Mouse (Mus musculus): ENCODE results near the gene Insl3. TPM values are rescaled to one million over a fixed set of nuclear protein-coding genes. Genes with fewer than 3 reads are reported as not detected.
"Not testable (repeated sequence)": the region's sequence is repeated elsewhere in the genome, so short reads cannot be mapped to it uniquely, and the experiment has no call there.

Gene Insl3
- polyA plus RNA-seq, 1 experiment from 2014 or later, result 0.58 TPM

GRCm38 (mm10) chr8:71723047-71723551 lies 34.1 kb downstream of the Insl3 start:
- Histone ChIP-seq H3K27ac (no peak overlapping the region; the same call in 1 of the 2 replicates), H3K36me3 (0 out of 2 replicates have a peak, but pooled peaks cover under 1% of the 10 kb centered on the region), H3K4me3 (no peak overlapping the region), H3K9me3 (no peaks in the 10 kb centered on the region), H3K27me3 (ENCODE audit: insufficient read depth, poor library complexity, severe bottlenecking) (peaks cover 45% of the 10 kb centered on the region), H3K4me1 (replicated peaks) (peaks cover 75% of the 10 kb centered on the region)
- 64% methylated on average over 14 of the region's 14 CpGs for WGBS
- DNase-seq (ENCODE audit: low spot score), result no peak

DNA sequence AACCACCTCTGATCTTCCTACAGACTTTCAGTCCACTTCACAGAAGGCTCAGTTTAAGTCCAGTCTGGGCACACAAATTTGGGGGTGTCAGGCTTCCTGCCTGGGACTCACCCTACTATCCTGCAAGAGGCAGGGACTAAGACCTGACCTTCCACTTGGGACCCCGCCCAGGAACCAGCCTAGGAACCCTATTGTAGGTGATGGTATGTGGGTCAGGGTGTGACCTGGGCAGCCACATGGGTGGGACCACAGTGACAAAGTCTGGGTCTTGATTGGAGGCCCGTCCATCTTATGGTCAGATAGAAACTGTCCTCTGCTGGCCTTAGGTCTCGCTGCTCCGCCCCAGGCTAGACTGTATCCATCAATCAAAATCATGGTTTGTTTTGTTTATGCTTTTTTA lies 35.4 kb downstream of the Insl3 start:
- Histone ChIP-seq H3K4me1 (replicated peaks) (peaks cover 75% of the 10 kb centered on the region), H3K9me3 (no peaks in the 10 kb centered on the region), H3K27ac (no peak overlapping the region), H3K27me3 (ENCODE audit: insufficient read depth, poor library complexity, severe bottlenecking) (peaks cover 56% of the 10 kb centered on the region), H3K4me3 (peak overlapping the region; percentile 82; the same call in 1 of the 2 replicates), H3K36me3 (no peaks in the 10 kb centered on the region)
- 68% methylated on average over 4 of the region's 4 CpGs for WGBS
- no peak for DNase-seq (ENCODE audit: low spot score)

DNA sequence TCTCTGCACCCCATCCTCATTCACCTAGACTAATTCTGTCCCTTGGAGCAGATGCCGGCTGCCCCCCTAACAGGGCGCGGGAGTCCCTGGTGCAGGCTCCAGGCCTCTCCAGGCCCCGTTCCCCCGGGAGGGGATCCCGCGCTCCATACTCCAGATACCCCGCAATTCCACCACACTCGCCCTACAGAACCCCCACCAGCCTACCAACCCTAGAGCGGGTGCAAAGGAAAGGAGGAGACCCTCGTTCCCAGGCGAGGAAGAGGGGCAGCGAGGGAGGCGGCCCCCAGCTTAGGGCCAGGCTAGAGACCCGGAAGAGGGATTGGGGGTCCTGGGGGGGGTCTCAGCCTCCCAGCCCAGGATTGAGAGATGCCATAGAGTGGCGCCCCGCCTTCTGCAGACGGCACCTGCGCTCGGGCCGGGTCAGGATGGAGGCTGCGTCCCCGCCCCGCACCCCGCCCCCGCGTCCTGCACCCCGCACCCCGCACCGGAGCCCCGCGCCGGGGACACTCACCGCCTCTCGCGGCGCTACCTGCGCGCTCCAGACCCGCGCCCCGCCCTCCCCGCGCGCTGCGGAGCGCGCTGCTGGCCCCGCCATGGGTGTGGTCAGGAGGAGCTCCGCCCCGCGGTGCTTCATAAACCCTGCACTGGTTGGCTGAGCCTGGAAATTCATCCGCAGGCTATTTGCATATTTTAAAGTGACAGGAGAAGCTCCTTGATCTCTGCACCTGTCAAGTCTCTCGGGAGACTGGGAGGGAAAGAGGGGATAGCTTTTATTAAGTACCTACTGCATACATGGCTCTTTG lies 36.3 kb downstream of the Insl3 start, which contains the start of gene Fcho1:
Fcho1 (minus strand) TSS at position 595 of the 803 bp plus-strand sequence.
- Histone ChIP-seq H3K4me3 (peak within 1 kb of the TSS; percentile 82), H3K27me3 (ENCODE audit: insufficient read depth, poor library complexity, severe bottlenecking) (peaks cover 62% of the 10 kb centered on the region), H3K9me3 (no peaks in the 10 kb centered on the region), H3K4me1 (replicated peaks) (peaks cover 67% of the 10 kb centered on the region), H3K27ac (peak within 1 kb of the TSS; percentile 89), H3K36me3 (no peaks in the 10 kb centered on the region)
- 1% methylated on average over 54 of the region's 54 CpGs for WGBS
- peak; percentile 78 for DNase-seq (ENCODE audit: low spot score)

GRCm38 (mm10) chr8:71728240-71728785 lies 39.3 kb downstream of the Insl3 start:
- peak overlapping the region; percentile 75 for H3K27ac ChIP-seq
- 5% methylated on average over 21 of the region's 21 CpGs for whole genome bisulfite sequencing
- peaks cover 67% of the 10 kb centered on the region for H3K27me3 ChIP-seq (ENCODE audit: insufficient read depth, poor library complexity, severe bottlenecking)
- peak overlapping the region; percentile 50 for H3K4me3 ChIP-seq
- no peaks in the 10 kb centered on the region for H3K36me3 ChIP-seq
- peak; percentile 47 for DNase-seq (ENCODE audit: low spot score)
- H3K9me3 ChIP-seq, result no peaks in the 10 kb centered on the region
- peaks cover 38% of the 10 kb centered on the region for H3K4me1 ChIP-seq (replicated peaks)

DNA sequence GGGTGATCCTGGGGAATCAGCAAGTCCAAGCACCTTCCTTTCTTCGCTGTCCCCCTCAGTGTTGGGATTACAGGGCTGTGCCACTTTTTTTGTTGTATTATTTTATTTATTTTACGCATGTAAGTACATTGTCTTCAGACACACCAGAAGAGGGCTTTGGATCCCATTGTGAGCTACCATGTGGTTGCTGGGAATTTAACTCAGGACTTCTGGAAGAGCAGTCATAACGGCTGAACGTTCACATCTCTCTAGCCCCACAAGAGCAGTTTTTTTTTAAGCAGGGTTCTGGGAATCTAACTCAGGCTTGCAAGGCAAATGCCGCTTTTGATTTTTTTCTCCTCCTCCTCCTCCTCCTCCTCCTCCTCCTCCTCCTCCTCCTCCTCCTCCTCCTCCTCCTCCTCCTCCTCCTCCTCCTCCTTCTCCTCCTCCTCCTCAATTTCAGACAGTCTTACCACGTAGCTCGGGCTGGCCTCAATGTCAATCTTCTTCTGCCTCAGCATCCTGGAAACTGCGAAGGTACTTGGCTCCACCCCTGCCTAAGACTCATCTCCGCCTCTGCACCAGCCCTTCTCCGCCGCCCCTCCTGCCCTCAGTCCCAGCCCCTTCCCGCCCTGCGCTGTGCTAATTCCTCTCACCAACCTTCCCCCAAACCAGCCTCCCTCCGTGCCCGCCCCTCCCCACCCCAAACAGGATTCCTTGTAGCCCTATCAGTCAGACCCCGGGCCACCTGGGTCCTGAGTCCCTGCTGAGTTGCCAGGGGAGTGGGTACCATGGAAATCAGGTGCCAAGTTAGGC lies 40.0 kb downstream of the Insl3 start:
- no peaks in the 10 kb centered on the region for H3K36me3 ChIP-seq
- H3K4me1 ChIP-seq (replicated peaks), result peaks cover 37% of the 10 kb centered on the region
- H3K4me3 ChIP-seq, result peak overlapping the region; percentile 50
- peak; percentile 19 for DNase-seq (ENCODE audit: low spot score)
- H3K27me3 ChIP-seq (ENCODE audit: insufficient read depth, poor library complexity, severe bottlenecking), result peaks cover 60% of the 10 kb centered on the region
- 4% methylated on average over 16 of the region's 16 CpGs for WGBS
- no peaks in the 10 kb centered on the region for H3K9me3 ChIP-seq
- H3K27ac ChIP-seq, result peak overlapping the region; percentile 75

DNA sequence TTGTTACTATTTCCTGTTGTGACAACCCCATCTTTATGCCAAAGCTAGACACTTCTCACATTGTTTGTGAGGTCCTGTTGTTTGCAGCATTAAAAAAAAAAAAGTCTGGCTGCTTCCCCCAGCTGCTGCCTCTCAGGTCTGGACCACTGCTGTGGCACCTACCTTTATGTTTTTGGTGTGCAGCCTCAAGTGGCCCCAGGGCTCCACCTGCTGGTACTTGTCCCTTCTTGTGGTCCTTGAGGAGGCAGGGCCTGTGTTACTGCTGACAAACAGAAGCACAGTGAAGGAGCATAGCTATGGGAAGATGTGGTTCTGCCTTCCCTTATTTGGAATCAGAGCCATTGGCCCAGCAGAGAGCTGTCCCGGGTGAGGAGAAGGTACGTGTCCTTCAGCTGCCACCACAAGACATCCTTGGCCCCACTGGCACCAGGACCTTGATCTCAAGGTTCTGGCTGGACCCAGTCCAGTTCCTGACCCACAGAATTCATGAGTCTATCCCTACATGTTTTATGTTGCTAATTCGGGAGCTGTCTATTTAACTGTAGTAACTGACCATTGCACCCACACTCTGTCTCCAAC lies 42.7 kb downstream of the Insl3 start:
- Histone ChIP-seq H3K9me3 (no peaks in the 10 kb centered on the region), H3K27me3 (ENCODE audit: insufficient read depth, poor library complexity, severe bottlenecking) (peaks cover 39% of the 10 kb centered on the region), H3K4me1 (replicated peaks) (peaks cover 17% of the 10 kb centered on the region), H3K4me3 (no peak overlapping the region), H3K36me3 (no peaks in the 10 kb centered on the region), H3K27ac (no peak overlapping the region)
- 63% methylated on average over 3 of the region's 3 CpGs for WGBS
- DNase-seq (ENCODE audit: low spot score), result peak; percentile 37

DNA sequence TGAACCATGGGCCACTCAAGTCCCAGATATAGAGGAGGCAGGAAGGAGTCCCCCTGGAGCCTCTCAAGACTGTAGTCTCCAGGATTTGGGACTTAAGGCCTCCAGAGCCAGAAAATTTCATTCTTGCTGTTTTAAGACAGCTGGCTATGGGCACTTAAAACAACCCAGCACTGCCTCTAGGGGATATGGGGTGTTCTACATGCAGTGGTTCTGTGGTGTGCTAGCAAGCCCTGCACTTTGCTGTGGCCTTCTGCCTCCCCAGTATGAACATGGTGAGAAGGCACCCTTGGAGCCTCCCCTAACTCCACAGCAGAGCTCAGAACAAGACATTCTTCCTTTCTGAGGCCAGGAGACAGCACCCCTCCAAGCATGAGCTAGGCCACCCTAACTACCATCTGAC lies 49.3 kb downstream of the Insl3 start:
- not testable (repeated sequence) for H3K9me3 ChIP-seq

More for the DNA sequence above, 49.3 kb downstream of the Insl3 start:
- not testable (repeated sequence) for H3K27ac ChIP-seq; H3K4me1 ChIP-seq (replicated peaks); H3K36me3 ChIP-seq; DNase-seq (ENCODE audit: low spot score); H3K4me3 ChIP-seq; H3K27me3 ChIP-seq (ENCODE audit: insufficient read depth, poor library complexity, severe bottlenecking)

Other genes starting within 250 kb of the Insl3 start
- 76.3 and 88.4 TPM in 2 replicates for gene Abhd8, start 225.6 kb upstream of the Insl3 start, polyA plus RNA-seq (2016; fragmentation: Nextera tagmentation; extraction: Ambion mirVana)
- 221 and 249 TPM in 2 replicates for gene Mrpl34, start 224.3 kb upstream of the Insl3 start, polyA plus RNA-seq (2016; fragmentation: Nextera tagmentation; extraction: Ambion mirVana)
- 147 and 169 TPM in 2 replicates for gene Dda1, start 220.0 kb upstream of the Insl3 start, polyA plus RNA-seq (2016; fragmentation: Nextera tagmentation; extraction: Ambion mirVana)
- gene Ano8, start 203.3 kb upstream of the Insl3 start, polyA plus RNA-seq (2016; fragmentation: Nextera tagmentation; extraction: Ambion mirVana), result 3.3 and 6.8 TPM in 2 replicates
- 18.2 and 22.5 TPM in 2 replicates for gene Gtpbp3, start 201.1 kb upstream of the Insl3 start, polyA plus RNA-seq (2016; fragmentation: Nextera tagmentation; extraction: Ambion mirVana)
- gene Plvap, start 177.5 kb upstream of the Insl3 start, polyA plus RNA-seq (2016; fragmentation: Nextera tagmentation; extraction: Ambion mirVana), result 50.2 and 52.7 TPM in 2 replicates
- gene Ccdc194, start 163.5 kb upstream of the Insl3 start, polyA plus RNA-seq (2016; fragmentation: Nextera tagmentation; extraction: Ambion mirVana), result 0.51 and 0.60 TPM in 2 replicates
- gene Bst2, start 151.8 kb upstream of the Insl3 start, polyA plus RNA-seq (2016; fragmentation: Nextera tagmentation; extraction: Ambion mirVana), result 8.9 and 9.6 TPM in 2 replicates
- gene Mvb12a, start 146.3 kb upstream of the Insl3 start, polyA plus RNA-seq (2016; fragmentation: Nextera tagmentation; extraction: Ambion mirVana), result 68.7 and 71.6 TPM in 2 replicates
- gene Tmem221, start 130.3 kb upstream of the Insl3 start, polyA plus RNA-seq (2016; fragmentation: Nextera tagmentation; extraction: Ambion mirVana), result 0.18 and 0.26 TPM in 2 replicates
- gene Nxnl1, start 122.6 kb upstream of the Insl3 start, polyA plus RNA-seq (2016; fragmentation: Nextera tagmentation; extraction: Ambion mirVana), result not detected in 2 replicates
- 24.1 and 28.9 TPM in 2 replicates for gene Slc27a1, start 120.3 kb upstream of the Insl3 start, polyA plus RNA-seq (2016; fragmentation: Nextera tagmentation; extraction: Ambion mirVana)
- gene Pgls, start 97.0 kb upstream of the Insl3 start, polyA plus RNA-seq (2016; fragmentation: Nextera tagmentation; extraction: Ambion mirVana), result 254 and 268 TPM in 2 replicates
- gene Fam129c, start 91.6 kb upstream of the Insl3 start, polyA plus RNA-seq (2016; fragmentation: Nextera tagmentation; extraction: Ambion mirVana), result 5.0 and 5.3 TPM in 2 replicates
- gene Colgalt1, start 78.2 kb upstream of the Insl3 start, polyA plus RNA-seq (2016; fragmentation: Nextera tagmentation; extraction: Ambion mirVana), result 55.3 and 58.5 TPM in 2 replicates
- 4.4 and 8.4 TPM in 2 replicates for gene Unc13a, start 17.5 kb upstream of the Insl3 start, polyA plus RNA-seq (2016; fragmentation: Nextera tagmentation; extraction: Ambion mirVana)
- 3.2 and 3.6 TPM in 2 replicates for gene Jak3, start 12.9 kb upstream of the Insl3 start, polyA plus RNA-seq (2016; fragmentation: Nextera tagmentation; extraction: Ambion mirVana)
- gene B3gnt3, start 12.6 kb downstream of the Insl3 start, polyA plus RNA-seq (2016; fragmentation: Nextera tagmentation; extraction: Ambion mirVana), result 0.64 and 1.0 TPM in 2 replicates
- gene Fcho1, start 36.5 kb downstream of the Insl3 start, polyA plus RNA-seq (2016; fragmentation: Nextera tagmentation; extraction: Ambion mirVana), result 16.7 and 26.9 TPM in 2 replicates
- gene Zfp709, start 192.8 kb downstream of the Insl3 start, polyA plus RNA-seq (2016; fragmentation: Nextera tagmentation; extraction: Ambion mirVana), result 4.3 and 5.3 TPM in 2 replicates
- gene Zfp882, start 219.4 kb downstream of the Insl3 start, polyA plus RNA-seq (2016; fragmentation: Nextera tagmentation; extraction: Ambion mirVana), result 8.6 and 8.7 TPM in 2 replicates
- gene Zfp617, start 219.4 kb downstream of the Insl3 start, polyA plus RNA-seq (2016; fragmentation: Nextera tagmentation; extraction: Ambion mirVana), result 31.7 and 34.2 TPM in 2 replicates